Mouse (Mus musculus): ENCODE data around the gene Tdo2.

DNA sequence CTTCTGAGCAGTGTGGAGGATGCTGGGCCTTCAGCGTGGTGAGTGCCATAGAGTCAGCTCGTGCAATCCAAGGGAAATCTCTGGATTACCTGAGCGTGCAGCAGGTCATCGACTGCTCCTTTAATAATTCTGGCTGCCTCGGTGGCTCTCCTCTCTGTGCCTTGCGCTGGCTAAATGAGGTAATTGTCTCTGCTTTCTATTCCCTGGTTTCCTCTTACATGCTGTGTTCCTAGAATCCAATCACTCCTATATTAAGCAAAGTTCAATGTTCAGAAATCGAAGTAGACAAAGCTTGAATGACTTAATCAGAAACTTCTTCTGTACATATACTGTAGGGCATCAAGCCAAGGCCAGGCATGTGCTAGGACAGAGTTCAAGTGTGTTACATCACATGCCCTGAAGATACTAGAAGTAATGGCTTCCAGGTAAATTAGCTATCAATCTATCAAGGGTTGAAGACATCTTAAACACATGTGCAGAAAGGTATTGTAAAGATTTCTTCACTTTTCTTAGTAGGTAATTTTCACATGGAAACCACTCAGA is 31.1 kb downstream of the Tdo2 start:
- TF ChIP-seq NANOG (IDR thresholded peaks at IDR 0.05; ENCODE audit: borderline replicate concordance, low read length): no peak
- TF ChIP-seq CTCF (conservative IDR thresholded peaks at IDR 0.05; ENCODE audit: low read length): no peak
- TF ChIP-seq POU5F1 (IDR thresholded peaks at IDR 0.05; ENCODE audit: borderline replicate concordance, low read length): no peak
